Mouse (Mus musculus) left cerebral cortex, adult 8-10 months (tissue): ENCODE measurements at regions not wholly inside any gene's neighbourhood (a gene's known extent, or its start where the extent isn't known, plus 50 kb on each side); places are given as distances from the start of the nearest gene placed in this dataset.

Experiments used
- DNase-seq, 2 experiments: peaks; one replicate each; pipeline ENCODE4 v3.0.0; 2022; ENCODE audit warnings: low spot score in 2 of 2

DNA sequence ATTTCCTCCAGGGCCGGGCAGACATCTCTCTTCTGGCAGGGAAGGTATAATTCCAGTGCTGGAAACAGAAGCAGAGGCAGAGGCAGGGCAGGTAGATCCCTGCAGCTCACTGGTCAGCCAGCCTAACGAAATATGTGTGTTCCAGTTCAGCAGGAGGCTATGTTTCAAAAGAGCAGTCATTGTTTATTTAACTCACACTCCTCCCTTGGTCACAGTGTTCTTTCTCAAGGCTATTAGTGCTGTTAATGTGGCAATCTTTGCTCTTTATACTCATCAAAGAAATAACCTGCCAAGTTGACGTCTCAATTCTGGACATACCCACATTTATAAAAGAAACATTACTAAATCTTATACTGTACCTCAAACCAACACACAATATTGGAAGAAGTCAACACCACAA lies 253.3 kb upstream of the Adgrl3 start:
- DNase-seq = no peak

DNA sequence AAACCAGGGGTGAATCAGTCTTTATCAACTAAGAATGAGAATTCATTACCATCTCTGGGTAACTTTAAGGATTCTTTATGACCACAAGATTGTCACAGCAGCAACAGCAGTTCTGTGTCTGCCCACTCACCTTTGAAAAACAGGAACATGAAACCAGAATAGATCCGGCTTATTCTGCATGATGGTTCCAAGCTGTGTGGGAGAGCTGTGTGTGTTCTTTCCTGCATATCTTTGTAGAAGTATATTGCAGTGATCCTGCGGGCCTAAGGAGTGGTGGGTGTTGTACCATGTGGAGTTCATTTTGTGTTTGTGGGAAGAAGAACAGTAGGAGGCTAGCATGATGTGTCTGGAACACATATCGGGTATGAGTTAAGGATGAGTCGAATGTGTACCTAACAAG lies 236.0 kb upstream of the Adgrl3 start:
- DNase-seq = peak; percentile 26 to 92

DNA sequence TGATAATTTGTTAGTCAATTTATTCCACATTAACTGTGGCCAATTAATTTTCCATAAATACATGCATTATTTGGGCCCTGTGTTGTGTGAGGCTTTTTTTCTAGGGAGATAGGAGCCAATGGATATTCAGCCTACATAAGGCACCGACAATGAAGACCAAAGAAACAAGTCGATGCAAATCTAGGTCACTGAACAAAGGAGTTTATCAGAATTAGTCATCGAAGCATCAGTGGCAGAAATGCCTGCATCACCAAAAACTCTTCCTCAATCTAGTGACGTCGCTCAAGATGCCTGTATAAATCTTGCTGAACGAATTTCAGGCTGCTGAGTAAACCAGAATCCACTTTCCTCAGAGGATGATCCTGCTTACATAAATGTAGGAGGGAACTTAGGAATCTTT lies 235.2 kb upstream of the Adgrl3 start:
- DNase-seq = no peak

DNA sequence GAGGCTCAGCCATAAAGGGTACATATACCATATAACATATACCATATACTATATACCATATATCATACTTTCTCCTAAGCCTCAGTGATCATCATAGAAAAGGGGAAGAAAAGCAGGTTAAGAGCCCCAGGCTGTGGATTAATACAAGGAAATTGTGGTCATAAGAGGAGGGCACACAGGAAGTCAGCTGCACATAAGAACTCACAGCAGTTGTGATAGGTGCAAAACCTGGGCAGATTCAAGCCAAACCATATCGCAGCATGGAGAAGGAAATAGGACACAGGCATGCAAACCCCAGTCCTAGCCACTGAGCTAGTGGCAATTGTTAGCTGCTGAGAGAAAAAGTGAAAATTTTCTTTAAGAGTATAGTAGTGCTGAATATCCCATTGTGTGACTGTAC lies 228.3 kb upstream of the Adgrl3 start:
- no peak for DNase-seq

DNA sequence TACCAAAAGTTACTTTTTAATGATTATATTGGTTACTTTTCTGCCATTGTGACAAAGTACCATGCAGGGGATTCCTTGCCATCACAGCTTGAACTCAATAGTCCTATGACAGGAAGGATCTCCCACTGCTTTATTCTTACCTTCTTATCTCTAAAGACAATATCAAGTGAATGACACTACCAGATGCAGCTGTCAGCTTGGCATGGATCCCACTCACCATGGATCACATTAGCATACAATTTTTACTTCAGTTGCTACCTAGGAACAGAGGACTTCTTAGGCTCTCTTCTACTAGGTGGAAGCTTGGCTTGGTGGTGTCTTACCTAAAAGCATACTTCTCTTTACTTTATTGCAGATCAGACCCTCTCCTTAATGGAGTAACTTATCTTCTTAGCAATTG lies 220.2 kb upstream of the Adgrl3 start:
- no peak for DNase-seq

DNA sequence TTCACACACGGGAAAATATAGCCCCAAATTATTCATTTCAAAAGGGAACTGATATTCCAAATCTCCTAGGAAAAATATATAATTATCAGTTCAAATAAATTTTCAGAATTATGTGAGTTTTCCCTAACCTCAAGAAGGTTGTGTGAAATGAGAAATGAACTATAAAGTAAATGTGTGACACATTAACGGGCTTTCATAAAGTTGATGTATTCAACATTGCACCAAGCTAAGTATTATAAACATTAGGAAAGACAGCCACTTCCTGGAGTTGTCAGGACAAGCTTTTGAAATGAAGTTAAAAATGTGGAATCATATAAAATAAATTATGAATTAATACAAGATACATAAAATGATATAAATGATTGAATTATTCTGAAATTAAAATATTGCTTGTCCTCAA lies 207.0 kb upstream of the Adgrl3 start:
- no peak for DNase-seq

DNA sequence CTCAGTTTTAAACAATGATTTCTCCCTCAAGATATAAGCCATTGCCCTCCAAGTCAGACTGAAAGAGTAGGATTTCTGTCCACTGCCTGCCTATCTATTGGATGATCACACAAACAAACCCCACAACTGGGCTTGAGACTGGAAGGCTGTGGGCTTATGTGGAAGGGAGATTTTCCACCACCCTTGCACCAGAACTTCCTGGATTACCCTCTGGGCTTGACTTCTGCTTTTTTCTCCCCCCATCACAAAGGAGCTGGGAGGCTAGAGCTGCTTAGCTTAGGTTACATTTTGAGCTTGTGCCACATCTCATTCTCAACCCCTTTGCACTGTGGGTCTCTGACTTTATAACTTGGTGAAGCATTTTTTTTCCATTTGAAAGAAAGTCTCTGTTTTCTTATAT lies 200.7 kb upstream of the Adgrl3 start:
- DNase-seq = no peak

DNA sequence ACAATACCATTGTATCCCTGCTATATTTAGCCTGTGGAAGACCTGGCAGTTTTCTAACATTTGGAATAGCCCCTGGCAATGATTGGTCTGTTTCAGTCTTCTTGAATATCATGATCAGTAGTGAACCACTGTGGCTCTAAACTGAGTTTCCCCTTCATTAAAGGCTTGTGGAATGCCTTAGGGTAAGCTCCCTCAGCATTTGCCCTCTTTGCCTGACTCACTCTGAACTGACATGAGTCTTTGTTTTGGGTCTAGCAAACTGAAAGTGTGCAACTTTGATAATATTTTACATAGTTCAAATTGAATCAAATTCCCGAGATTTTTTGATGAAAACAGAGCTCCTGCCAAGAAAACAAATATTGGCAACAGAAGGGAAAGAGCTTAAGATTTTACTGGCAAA lies 177.4 kb upstream of the Adgrl3 start:
- DNase-seq = no peak

DNA sequence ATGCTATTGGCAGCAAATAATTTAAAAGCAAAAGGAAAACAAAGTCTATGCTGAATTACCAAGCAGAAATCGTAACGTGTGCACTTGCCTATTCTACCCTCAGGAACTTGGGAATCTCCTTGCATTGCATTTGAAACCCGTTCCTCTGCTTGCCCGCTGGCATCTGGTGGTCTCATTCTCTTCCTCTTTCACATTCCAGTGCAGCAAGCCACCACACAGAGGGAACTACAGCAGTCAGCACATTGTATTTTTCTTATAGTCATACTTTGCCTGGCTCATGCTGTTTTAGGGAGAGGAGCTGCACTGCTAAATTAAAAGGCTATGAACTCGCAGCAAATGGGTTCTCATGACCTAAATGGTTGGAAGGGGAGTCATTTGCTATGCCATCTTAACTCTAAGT lies 164.9 kb upstream of the Adgrl3 start:
- DNase-seq = no peak

DNA sequence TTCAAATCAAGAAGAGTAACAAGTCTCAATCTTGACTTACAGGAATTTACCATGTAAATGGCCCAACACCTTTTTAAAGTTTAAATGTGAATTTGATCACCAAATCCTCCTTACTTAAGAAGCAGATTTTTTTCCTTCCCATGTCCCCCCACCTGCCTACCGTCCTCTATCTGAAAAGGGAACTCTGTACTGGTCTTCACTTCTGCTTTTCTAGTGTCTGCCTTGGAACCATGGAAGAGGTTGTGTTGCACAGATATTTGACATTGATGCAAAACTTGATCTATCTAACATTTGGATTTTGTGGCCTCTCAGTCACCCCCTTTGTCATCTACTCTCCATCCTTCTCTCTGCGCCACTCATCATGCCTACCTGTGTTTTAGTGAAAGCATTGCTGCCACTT lies 143.3 kb upstream of the Adgrl3 start:
- no peak for DNase-seq

DNA sequence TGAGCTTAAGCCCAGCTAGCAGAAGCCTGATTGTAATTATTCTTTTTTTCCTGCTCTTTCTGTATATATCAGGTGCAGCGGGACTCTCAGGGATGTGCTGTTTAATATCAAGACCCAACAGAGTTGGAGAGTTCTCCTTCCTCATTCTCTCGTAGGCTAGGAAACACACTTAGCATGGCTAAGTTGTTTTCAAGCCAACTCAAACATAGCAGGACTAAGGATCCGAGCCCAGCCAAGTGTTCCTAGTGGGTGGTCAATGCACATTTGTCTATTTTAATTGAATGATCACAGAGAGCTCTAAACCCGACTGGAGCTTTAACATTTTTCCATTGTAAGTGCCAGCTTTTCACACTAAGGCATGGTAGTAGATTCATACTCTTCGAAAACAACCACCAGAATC lies 121.7 kb upstream of the Adgrl3 start:
- DNase-seq = no peak

DNA sequence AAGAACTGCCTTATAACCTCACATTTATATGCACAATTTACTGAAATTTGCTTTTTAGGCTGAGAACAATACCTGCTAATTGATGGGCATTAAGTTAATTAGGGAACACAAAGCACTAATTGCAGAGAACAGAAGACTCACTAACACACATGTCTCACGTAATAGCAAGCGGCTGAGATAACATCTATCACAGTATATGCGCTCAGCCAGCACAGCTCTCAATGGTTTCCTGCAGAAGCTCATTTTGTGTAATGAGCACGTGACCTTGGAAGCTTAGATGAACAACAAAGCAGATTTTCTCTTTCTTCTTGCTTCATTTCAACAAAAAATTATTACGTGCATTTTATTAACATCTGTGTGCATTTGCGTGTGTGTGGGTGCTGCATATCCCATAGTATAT lies 111.2 kb upstream of the Adgrl3 start:
- DNase-seq = no peak

DNA sequence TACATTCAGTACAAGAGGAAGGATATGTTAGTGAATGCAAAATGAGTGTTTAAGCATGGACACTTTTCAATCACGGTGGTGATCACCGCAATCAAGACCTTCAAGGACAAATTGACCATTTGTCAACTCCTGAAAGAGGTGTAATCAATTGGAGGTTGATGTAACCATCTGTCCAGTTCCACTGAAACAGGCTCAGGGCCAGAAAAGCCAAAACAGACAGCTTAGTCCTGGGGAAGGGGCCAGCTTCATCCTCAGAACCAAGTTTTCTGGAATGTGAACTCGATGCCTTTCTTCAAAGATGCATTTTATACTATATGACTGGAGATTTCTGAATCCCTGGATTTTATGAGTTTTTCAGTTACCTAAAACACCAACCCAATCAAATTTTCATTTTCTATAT lies 81.1 kb upstream of the Adgrl3 start:
- no peak for DNase-seq

DNA sequence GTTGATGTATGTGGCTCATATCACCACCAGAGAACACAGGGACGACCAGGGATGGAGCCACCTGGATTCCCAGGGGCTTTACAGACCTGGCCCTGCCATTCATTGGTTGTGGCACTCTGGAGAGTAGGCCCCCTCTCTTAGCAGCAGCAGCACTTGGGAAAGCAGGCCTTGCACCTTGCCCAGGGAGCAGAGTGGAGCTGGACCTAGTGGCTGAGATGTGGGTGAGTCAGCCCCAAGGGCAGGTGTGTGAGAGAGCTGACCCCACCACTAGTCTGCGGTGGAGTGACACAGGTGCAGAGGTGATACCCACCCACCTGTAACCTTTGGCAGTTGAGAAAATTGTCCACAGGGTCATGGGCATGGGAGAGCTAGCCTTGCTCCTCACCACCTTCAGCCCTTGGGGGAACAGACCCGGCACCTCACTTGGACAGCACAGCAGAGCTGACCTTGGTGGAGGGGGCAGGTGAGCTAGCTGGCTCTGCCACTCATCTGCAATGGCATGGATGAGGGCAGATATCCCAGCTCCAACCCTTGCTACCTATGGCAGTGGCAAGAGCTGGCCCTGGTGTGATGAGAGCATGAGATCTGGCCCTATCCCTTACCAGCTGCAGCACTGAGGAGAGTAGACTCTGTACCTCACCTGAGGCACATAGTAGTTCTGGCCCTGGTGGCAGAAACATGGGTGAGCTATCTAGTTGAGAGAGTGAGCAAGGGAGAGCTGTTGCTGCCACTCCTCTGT lies 67.9 kb upstream of the Adgrl3 start:
- no peak for DNase-seq

DNA sequence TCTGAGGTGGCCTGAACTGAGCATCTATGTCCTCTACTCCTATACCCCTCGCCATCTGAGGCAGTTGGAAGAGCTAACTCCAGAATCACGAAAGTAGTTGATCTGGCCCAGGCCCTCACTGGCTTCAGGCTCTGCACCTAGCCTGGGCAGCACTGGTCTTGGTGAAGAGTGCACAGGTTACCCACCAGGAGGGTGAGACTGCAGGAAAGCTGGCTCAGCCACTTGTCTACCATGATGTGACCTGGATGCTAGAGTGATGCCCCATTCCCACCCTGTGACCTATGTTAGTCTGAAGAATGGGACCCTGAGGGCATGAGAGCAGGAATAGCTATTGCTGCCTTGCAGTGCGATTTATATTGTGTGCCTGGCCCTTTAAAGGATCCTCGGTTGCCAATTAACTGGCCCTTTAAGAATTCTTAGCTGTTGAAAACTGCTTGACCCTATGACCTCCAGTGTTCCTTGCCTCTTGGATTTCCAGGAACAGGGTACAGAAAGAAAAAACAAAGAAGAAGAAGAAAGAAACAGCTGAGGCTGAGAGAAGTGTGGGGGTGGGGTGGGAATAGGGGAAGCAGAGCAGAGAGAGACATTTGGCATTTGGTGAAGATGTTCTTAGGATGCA lies 67.2 kb upstream of the Adgrl3 start:
- no peak for DNase-seq
